Mouse (Mus musculus) heart, embryonic 10.5 days (tissue): ENCODE data around the gene Enpp1. TPM values are rescaled to one million over a fixed set of nuclear protein-coding genes. Genes with fewer than 3 reads are reported as not detected.

Experiments used
- DNase-seq: peaks from one replicate; pipeline ENCODE4 v3.0.0-alpha.2; 2017; ENCODE audit warnings: low spot score
- H3K27ac ChIP-seq: fragments of 300-500 bp; sonication (generic); 2 replicates; pipeline ENCODE4 v1.5.1; 2016; ENCODE audit warnings: mild to moderate bottlenecking
- H3K27me3 ChIP-seq: fragments of 300-500 bp; sonication (generic); 2 replicates; pipeline ENCODE4 v1.6.1; 2016; ENCODE audit warnings: mild to moderate bottlenecking; ENCODE audit not compliant: poor library complexity, insufficient read depth, severe bottlenecking
- H3K36me3 ChIP-seq: fragments of 300-500 bp; sonication (generic); 2 replicates; pipeline ENCODE4 v1.6.1; 2016; ENCODE audit warnings: mild to moderate bottlenecking, moderate library complexity
- H3K4me1 ChIP-seq: fragments of 300-500 bp; sonication (generic); 2 replicates; pipeline ENCODE4 v1.6.1; 2016; ENCODE audit warnings: mild to moderate bottlenecking
- H3K4me3 ChIP-seq: fragments of 300-500 bp; sonication (generic); 2 replicates; pipeline ENCODE4 v1.5.1; 2016; ENCODE audit warnings: mild to moderate bottlenecking, moderate library complexity
- H3K9me3 ChIP-seq: fragments of 300-500 bp; sonication (generic); 2 replicates; pipeline ENCODE4 v1.6.1; 2016; ENCODE audit warnings: mild to moderate bottlenecking, moderate library complexity
- WGBS: fragments of 180-500 bp; shearing (Covaris S2); methylation state at CpG from one replicate; pipeline ENCODE4 v1.1.7; 2016; 5-methylcytosine and 5-hydroxymethylcytosine counted together
- polyA plus RNA-seq: library from polyadenylated mRNA; unstranded; fragments of >200 nt; fragmentation: Nextera tagmentation; extraction: Ambion mirVana; gene quantifications from 2 replicates; pipeline ENCODE4 v1.2.1, GENCODE M21; 2016

The Enpp1 gene
- polyA plus RNA-seq, 1 experiment from 2014 or later: 4.2 TPM

DNA sequence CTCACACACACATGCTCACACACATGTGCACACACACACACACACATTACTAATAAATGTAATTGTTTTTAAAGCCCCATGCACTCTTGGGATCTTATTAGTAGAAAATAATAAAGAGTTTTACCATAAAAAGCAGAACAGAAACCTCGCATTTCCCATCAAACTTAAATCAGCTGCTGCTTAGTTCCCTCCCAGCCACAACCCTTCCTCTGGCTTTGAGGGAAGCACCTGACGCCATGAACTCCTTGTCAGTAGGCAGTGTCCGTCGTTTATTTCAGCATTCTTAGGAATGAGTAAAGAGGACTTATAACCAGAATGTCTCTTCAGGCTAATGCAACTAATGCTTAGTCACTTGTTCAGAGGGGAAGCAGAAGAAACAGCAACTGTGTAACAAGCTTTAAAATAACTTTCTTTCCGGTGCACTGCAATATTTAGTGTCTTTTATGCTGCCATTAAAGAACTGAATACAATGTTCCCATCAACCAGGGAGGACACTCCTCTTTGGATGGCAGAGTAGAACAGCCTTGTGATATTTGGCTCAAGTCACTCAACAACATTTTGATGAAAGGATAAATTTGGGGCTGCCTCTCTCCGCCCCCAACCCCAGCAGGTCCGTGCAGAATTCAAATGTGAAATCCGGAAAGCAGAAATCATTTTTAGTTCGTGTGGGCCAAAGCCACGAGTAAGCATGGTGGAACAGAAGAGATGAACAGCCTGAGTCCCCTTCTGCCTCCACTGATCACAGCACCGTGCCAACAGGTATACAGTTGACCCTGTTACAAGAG is 69.0 kb downstream of the Enpp1 start:
- WGBS: 81% methylated on average over 11 of the region's 11 CpGs
- H3K27ac ChIP-seq: no peak overlapping the region
- no peaks in the 10 kb centered on the region for H3K27me3 ChIP-seq
- no peaks in the 10 kb centered on the region for H3K9me3 ChIP-seq
- peaks cover 17% of the 10 kb centered on the region for H3K4me1 ChIP-seq
- DNase-seq: no peak
- no peak overlapping the region for H3K4me3 ChIP-seq
- no peaks in the 10 kb centered on the region for H3K36me3 ChIP-seq

GRCm38 (mm10) chr10:24641416-24642140 is 70.4 kb downstream of the Enpp1 start:
- H3K4me3 ChIP-seq: no peak overlapping the region
- H3K27ac ChIP-seq: no peak overlapping the region
- DNase-seq: no peak
- H3K27me3 ChIP-seq: no peaks in the 10 kb centered on the region
- peaks cover 17% of the 10 kb centered on the region for H3K4me1 ChIP-seq
- 63% methylated on average over 14 of the region's 14 CpGs for WGBS
- no peaks in the 10 kb centered on the region for H3K9me3 ChIP-seq
- H3K36me3 ChIP-seq: no peaks in the 10 kb centered on the region

- DNase-seq: no peak
- 67% methylated on average over 6 of the region's 6 CpGs for WGBS
Observed at GRCm38 (mm10) chr10:24640186-24640875, 71.6 kb downstream of the Enpp1 start.

DNA sequence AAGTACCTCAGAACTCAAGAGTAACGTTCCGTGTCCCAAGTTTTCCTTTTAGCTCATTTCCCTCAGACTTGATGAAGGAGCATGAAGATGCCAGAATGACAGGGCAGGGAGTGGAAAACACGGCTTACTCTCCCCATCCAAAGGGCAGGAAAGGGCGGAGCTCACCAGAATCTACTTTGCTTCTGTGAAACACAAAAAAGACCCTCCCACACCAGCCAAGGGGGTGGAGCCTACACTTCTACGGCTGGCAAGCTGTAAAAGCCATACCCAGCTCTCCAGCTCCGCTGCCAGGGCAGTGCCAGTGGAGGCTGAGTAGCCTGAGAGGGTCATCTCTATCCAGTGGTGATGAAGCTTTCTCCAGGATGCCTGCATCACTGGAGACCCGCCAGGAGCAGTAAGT is 72.4 kb downstream of the Enpp1 start:
- WGBS: 64% methylated on average over 7 of the region's 7 CpGs

More at GRCm38 (mm10) chr10:24640186-24640875, 71.6 kb downstream of the Enpp1 start:
- H3K9me3 ChIP-seq: no peaks in the 10 kb centered on the region
- no peak overlapping the region for H3K27ac ChIP-seq
- peaks cover 24% of the 10 kb centered on the region for H3K4me1 ChIP-seq
- no peaks in the 10 kb centered on the region for H3K36me3 ChIP-seq
- no peaks in the 10 kb centered on the region for H3K27me3 ChIP-seq
- H3K4me3 ChIP-seq: no peak overlapping the region

GRCm38 (mm10) chr10:24638306-24639070 is 73.5 kb downstream of the Enpp1 start:
- H3K9me3 ChIP-seq: no peaks in the 10 kb centered on the region
- H3K36me3 ChIP-seq: no peaks in the 10 kb centered on the region
- H3K27ac ChIP-seq: no peak overlapping the region
- WGBS: 52% methylated on average over 10 of the region's 10 CpGs
- DNase-seq: no peak
- H3K4me3 ChIP-seq: no peak overlapping the region
- peaks cover 34% of the 10 kb centered on the region for H3K4me1 ChIP-seq
- H3K27me3 ChIP-seq: no peaks in the 10 kb centered on the region

More for the DNA sequence above, 72.4 kb downstream of the Enpp1 start:
- Histone ChIP-seq H3K27ac (no peak overlapping the region; the same call in 1 of the 2 replicates), H3K36me3 (no peaks in the 10 kb centered on the region), H3K27me3 (no peaks in the 10 kb centered on the region), H3K4me3 (no peak overlapping the region), H3K9me3 (no peaks in the 10 kb centered on the region), H3K4me1 (peaks cover 29% of the 10 kb centered on the region)
- DNase-seq: no peak

- 86% methylated on average over 2 of the region's 2 CpGs for WGBS
- H3K4me3 ChIP-seq: no peak overlapping the region
- no peak for DNase-seq
- no peaks in the 10 kb centered on the region for H3K36me3 ChIP-seq
- H3K27me3 ChIP-seq: no peaks in the 10 kb centered on the region
- H3K9me3 ChIP-seq: no peaks in the 10 kb centered on the region
- peaks cover 34% of the 10 kb centered on the region for H3K4me1 ChIP-seq
- no peak overlapping the region for H3K27ac ChIP-seq
Observed at GRCm38 (mm10) chr10:24636986-24637385, 75.0 kb downstream of the Enpp1 start.

GRCm38 (mm10) chr10:24635884-24636283 is 76.1 kb downstream of the Enpp1 start:
- Histone ChIP-seq H3K4me3 (no peak overlapping the region), H3K36me3 (no peaks in the 10 kb centered on the region), H3K9me3 (no peaks in the 10 kb centered on the region), H3K27ac (peak overlapping the region; percentile 42; the same call in 1 of the 2 replicates), H3K27me3 (no peaks in the 10 kb centered on the region), H3K4me1 (peaks cover 34% of the 10 kb centered on the region)
- no peak for DNase-seq
- WGBS: 89% methylated on average over 10 of the region's 10 CpGs

DNA sequence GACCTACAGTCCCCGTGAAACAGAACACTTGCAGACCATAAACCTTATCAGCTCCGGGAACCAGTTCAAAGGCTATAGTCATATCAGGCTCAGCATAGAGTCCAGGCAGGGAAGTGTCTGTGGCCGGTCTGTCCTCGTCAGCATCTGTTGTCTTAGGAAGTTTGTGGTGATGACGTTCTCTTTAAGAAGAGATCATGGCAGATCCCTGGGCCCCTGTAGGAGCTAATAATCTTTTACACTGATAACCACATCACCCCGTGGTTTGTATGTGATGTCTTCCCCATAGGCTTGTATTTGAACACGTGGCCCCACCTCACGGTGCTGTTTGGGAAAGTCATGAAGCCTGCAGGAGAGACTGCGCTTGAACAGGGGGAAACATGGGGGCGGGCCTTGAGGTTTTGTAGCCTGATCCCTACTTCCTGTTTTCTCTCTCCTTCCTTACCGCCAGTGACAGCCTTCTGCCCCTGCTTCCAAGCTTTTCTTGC is 76.6 kb downstream of the Enpp1 start:
- DNase-seq: no peak
- Histone ChIP-seq H3K4me1 (peaks cover 29% of the 10 kb centered on the region), H3K27me3 (no peaks in the 10 kb centered on the region), H3K9me3 (no peaks in the 10 kb centered on the region), H3K27ac (peak overlapping the region; percentile 42; the same call in 1 of the 2 replicates), H3K4me3 (no peak overlapping the region; the same call in 1 of the 2 replicates), H3K36me3 (no peaks in the 10 kb centered on the region)
- WGBS: 35% methylated on average over 11 of the region's 11 CpGs

- H3K27ac ChIP-seq: no peak overlapping the region
- H3K4me1 ChIP-seq: peaks cover 26% of the 10 kb centered on the region
- no peak for DNase-seq
- no peak overlapping the region for H3K4me3 ChIP-seq
- H3K36me3 ChIP-seq: no peaks in the 10 kb centered on the region
- no peaks in the 10 kb centered on the region for H3K27me3 ChIP-seq
- 65% methylated on average over 9 of the region's 9 CpGs for WGBS
- no peaks in the 10 kb centered on the region for H3K9me3 ChIP-seq
Observed at GRCm38 (mm10) chr10:24634288-24634687, 77.7 kb downstream of the Enpp1 start.

DNA sequence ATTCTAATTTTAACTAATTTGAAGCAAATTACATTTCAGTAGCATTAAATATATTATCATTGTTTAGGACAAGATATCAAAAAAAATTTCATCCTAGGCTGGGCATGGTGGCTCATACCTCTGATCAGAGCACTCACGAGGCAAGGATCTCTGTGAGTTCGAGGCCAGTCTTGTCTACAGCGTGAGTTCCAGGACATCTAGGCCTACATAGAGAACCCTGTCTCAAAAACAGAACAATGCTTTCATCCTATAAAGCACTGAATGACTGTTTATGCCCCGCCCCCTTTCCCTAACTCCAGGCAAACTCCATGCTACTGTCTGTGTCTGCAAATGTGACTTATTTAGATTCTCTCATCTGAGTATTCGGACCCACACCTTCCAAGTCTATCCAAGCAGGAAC is 80.8 kb downstream of the Enpp1 start:
- no peak for DNase-seq
- Histone ChIP-seq H3K9me3 (no peaks in the 10 kb centered on the region), H3K36me3 (no peaks in the 10 kb centered on the region), H3K27ac (no peak overlapping the region), H3K27me3 (peaks cover 9% of the 10 kb centered on the region; the same call in 1 of the 2 replicates), H3K4me1 (peaks cover 22% of the 10 kb centered on the region), H3K4me3 (no peak overlapping the region)
- 88% methylated on average over 5 of the region's 5 CpGs for WGBS

DNA sequence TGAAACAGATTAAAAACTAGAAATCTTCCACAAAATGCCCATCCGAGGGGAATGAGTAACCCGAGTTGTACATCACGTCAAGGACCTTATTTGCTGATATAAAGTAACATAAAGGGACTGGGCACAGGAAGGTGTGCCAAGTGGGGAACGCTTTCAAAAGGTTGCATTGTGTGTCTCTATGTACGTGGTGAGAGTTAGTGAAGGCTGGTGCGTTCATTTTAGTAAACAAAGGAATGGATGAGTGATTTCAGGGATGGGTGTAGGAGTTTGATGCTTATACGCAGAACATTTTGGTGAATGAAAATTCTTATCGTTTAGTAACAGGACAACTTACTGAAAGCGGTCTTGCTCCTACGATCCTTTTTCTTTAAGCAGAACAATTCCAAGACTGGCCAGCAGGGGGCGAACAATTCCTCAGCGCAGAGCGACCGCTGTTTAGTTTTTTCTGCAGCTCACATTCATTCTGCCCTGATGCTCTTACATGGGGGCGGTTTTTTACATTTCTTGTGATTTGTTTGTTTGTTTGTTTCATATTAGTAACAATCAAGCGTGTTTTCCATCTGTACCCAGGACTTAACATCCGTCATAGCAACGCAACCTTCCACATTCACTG is 81.4 kb downstream of the Enpp1 start:
- DNase-seq: no peak
- H3K9me3 ChIP-seq: no peaks in the 10 kb centered on the region
- no peak overlapping the region for H3K27ac ChIP-seq
- H3K27me3 ChIP-seq: peaks cover 9% of the 10 kb centered on the region; the same call in 1 of the 2 replicates
- peaks cover 17% of the 10 kb centered on the region for H3K4me1 ChIP-seq
- no peak overlapping the region for H3K4me3 ChIP-seq
- H3K36me3 ChIP-seq: no peaks in the 10 kb centered on the region
- WGBS: 26% methylated on average over 18 of the region's 18 CpGs
